Mouse (Mus musculus): Measurements from ENCODE around the gene Dmd. TPM values are rescaled to one million over a fixed set of nuclear protein-coding genes. Genes with fewer than 3 reads are reported as not detected.

Gene Dmd
- polyA plus RNA-seq, 1 experiment from 2014 or later = 9.4 TPM

DNA sequence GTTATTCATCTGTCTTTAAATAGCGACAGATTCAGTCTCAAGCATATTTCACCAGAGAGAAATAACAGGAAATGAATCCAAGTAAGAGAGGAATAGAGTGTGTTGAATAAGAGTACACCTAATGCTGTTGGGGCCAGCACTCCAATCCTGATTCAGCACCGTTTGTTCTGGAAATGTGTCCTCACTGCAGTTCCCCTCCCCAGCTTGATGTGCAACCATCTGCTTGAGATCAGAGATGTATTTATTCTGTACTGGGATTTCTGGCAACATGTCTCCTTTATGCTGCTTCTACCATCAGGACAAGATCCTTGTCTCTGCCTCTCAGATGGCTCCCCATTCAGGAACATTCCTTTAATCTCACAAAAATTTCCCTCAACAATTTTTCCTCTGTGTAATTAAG, 271.9 kb downstream of the Dmd start:
- Histone ChIP-seq H3K4me1 (ENCODE audit: insufficient read depth) (no peaks in the 10 kb centered on the region), H3K9me3 (ENCODE audit: low read length) (no peaks in the 10 kb centered on the region), H3K27ac (ENCODE audit: low read depth) (no peak overlapping the region), H3K4me2 (ENCODE audit: low read depth, low read length) (no peak overlapping the region), H3K27me3 (ENCODE audit: insufficient read depth, low read length) (no peaks in the 10 kb centered on the region), H3K4me3 (ENCODE audit: low read depth, low read length) (no peak overlapping the region), H3K36me3 (replicated peaks; ENCODE audit: insufficient read depth, low read length) (no peaks in the 10 kb centered on the region), H3K9ac (replicated peaks) (no peak overlapping the region)
- no peak for DNase-seq
- TF ChIP-seq EP300 (IDR thresholded peaks at IDR 0.05; ENCODE audit: low read depth) = no peak
- no peak for TF ChIP-seq CTCF (IDR thresholded peaks at IDR 0.05; ENCODE audit: low read depth)
- WGBS (ENCODE audit: insufficient replicate concordance) = 69% methylated on average over 2 of the region's 2 CpGs
- ATAC-seq = no peak

- Histone ChIP-seq H3K36me3 (replicated peaks; ENCODE audit: insufficient read depth, low read length) (no peaks in the 10 kb centered on the region), H3K9me3 (ENCODE audit: low read length) (no peaks in the 10 kb centered on the region), H3K4me2 (ENCODE audit: low read depth, low read length) (no peak overlapping the region), H3K4me3 (ENCODE audit: low read depth, low read length) (no peak overlapping the region), H3K27me3 (ENCODE audit: insufficient read depth, low read length) (no peaks in the 10 kb centered on the region), H3K4me1 (ENCODE audit: insufficient read depth) (no peaks in the 10 kb centered on the region), H3K27ac (ENCODE audit: low read depth) (no peak overlapping the region), H3K9ac (replicated peaks) (no peak overlapping the region)
- no peak for ATAC-seq
- TF ChIP-seq CTCF (IDR thresholded peaks at IDR 0.05; ENCODE audit: low read depth) (no peak), EP300 (IDR thresholded peaks at IDR 0.05; ENCODE audit: low read depth) (no peak)
- WGBS (ENCODE audit: insufficient replicate concordance) = 44% methylated on average over 1 of the region's 1 CpGs
- no peak for DNase-seq
These were observed 272.4 kb downstream of the Dmd start for GRCm38 (mm10) chrX:83221050-83221449.

- no peak within 1 kb of the TSS for H3K9ac ChIP-seq (replicated peaks)
- H3K27ac ChIP-seq (ENCODE audit: low read depth) = no peak within 1 kb of the TSS
- no peaks in the 10 kb centered on the region for H3K4me1 ChIP-seq (ENCODE audit: insufficient read depth)
- H3K9me3 ChIP-seq (ENCODE audit: low read length) = no peaks in the 10 kb centered on the region
- no peaks in the 10 kb centered on the region for H3K36me3 ChIP-seq (replicated peaks; ENCODE audit: insufficient read depth, low read length)
- H3K4me3 ChIP-seq (ENCODE audit: low read depth, low read length) = no peak within 1 kb of the TSS
- no peak for ATAC-seq
- WGBS (ENCODE audit: insufficient replicate concordance) = 82% methylated on average over 15 of the region's 15 CpGs
- H3K4me2 ChIP-seq (ENCODE audit: low read depth, low read length) = no peak within 1 kb of the TSS
- no peaks in the 10 kb centered on the region for H3K27me3 ChIP-seq (ENCODE audit: insufficient read depth, low read length)
- DNase-seq = no peak
- TF ChIP-seq CTCF (IDR thresholded peaks at IDR 0.05; ENCODE audit: low read depth) (no peak), EP300 (IDR thresholded peaks at IDR 0.05; ENCODE audit: low read depth) (no peak)
These were observed 538.9 kb downstream of the Dmd start, which contains the start of gene Tsga8 for GRCm38 (mm10) chrX:83487598-83487997. Gene Tsga8, minus strand, starts transcription at chrX:83487924.

GRCm38 (mm10) chrX:83674998-83675397, 726.3 kb downstream of the Dmd start:
- Histone ChIP-seq H3K4me3 (ENCODE audit: low read depth, low read length) (no peak overlapping the region), H3K4me2 (ENCODE audit: low read depth, low read length) (no peak overlapping the region), H3K27ac (ENCODE audit: low read depth) (no peak overlapping the region), H3K27me3 (ENCODE audit: insufficient read depth, low read length) (no peaks in the 10 kb centered on the region), H3K4me1 (ENCODE audit: insufficient read depth) (no peaks in the 10 kb centered on the region), H3K9ac (replicated peaks) (no peak overlapping the region), H3K36me3 (replicated peaks; ENCODE audit: insufficient read depth, low read length) (no peaks in the 10 kb centered on the region), H3K9me3 (ENCODE audit: low read length) (no peaks in the 10 kb centered on the region)
- TF ChIP-seq EP300 (IDR thresholded peaks at IDR 0.05; ENCODE audit: low read depth) = no peak
- no peak for TF ChIP-seq CTCF (IDR thresholded peaks at IDR 0.05; ENCODE audit: low read depth)
- DNase-seq (no peak), ATAC-seq (no peak)
- WGBS (ENCODE audit: insufficient replicate concordance) = 39% methylated on average over 1 of the region's 1 CpGs

- Histone ChIP-seq H3K4me1 (ENCODE audit: insufficient read depth) (no peaks in the 10 kb centered on the region), H3K27me3 (ENCODE audit: insufficient read depth, low read length) (no peaks in the 10 kb centered on the region), H3K36me3 (replicated peaks; ENCODE audit: insufficient read depth, low read length) (no peaks in the 10 kb centered on the region), H3K9ac (replicated peaks) (no peak overlapping the region), H3K4me3 (ENCODE audit: low read depth, low read length) (no peak overlapping the region), H3K27ac (ENCODE audit: low read depth) (no peak overlapping the region), H3K4me2 (ENCODE audit: low read depth, low read length) (no peak overlapping the region), H3K9me3 (ENCODE audit: low read length) (no peaks in the 10 kb centered on the region)
- DNase-seq = no peak
- no peak for ATAC-seq
- TF ChIP-seq CTCF (IDR thresholded peaks at IDR 0.05; ENCODE audit: low read depth) = no peak
- no peak for TF ChIP-seq EP300 (IDR thresholded peaks at IDR 0.05; ENCODE audit: low read depth)
These were observed 737.9 kb downstream of the Dmd start for GRCm38 (mm10) chrX:83686547-83686946.

GRCm38 (mm10) chrX:83740533-83740932, 791.9 kb downstream of the Dmd start:
- Histone ChIP-seq H3K9ac (replicated peaks) (no peak overlapping the region), H3K4me3 (ENCODE audit: low read depth, low read length) (no peak overlapping the region), H3K27me3 (ENCODE audit: insufficient read depth, low read length) (no peaks in the 10 kb centered on the region), H3K27ac (ENCODE audit: low read depth) (no peak overlapping the region), H3K9me3 (ENCODE audit: low read length) (no peaks in the 10 kb centered on the region), H3K4me2 (ENCODE audit: low read depth, low read length) (no peak overlapping the region), H3K4me1 (ENCODE audit: insufficient read depth) (no peaks in the 10 kb centered on the region), H3K36me3 (replicated peaks; ENCODE audit: insufficient read depth, low read length) (no peaks in the 10 kb centered on the region)
- ATAC-seq = no peak
- 7% methylated on average over 1 of the region's 1 CpGs for WGBS (ENCODE audit: insufficient replicate concordance)
- no peak for DNase-seq
- no peak for TF ChIP-seq EP300 (IDR thresholded peaks at IDR 0.05; ENCODE audit: low read depth)
- TF ChIP-seq CTCF (IDR thresholded peaks at IDR 0.05; ENCODE audit: low read depth) = peak; percentile 33; the same call in 1 of the 2 replicates
